Mouse (Mus musculus): Measurements from ENCODE around the gene Otx1. TPM values are rescaled to one million over a fixed set of nuclear protein-coding genes. Genes with fewer than 3 reads are reported as not detected.

The Otx1 gene
- 0.38 and 0.39 TPM in 2 replicates for polyA plus RNA-seq (2014; fragmentation: Nextera tagmentation; extraction: Ambion mirVana)

GRCm38 (mm10) chr11:22002783-22003340, at the start of gene Otx1:
Gene Otx1 (minus strand): TSS chr11:22002897.
- DNase-seq, result peak; percentile 36
- Histone ChIP-seq H3K9me3 (ENCODE audit: low read depth, low read length) (no peaks in the 10 kb centered on the region), H3K9ac (peak within 1 kb of the TSS; percentile 38; the same call in 1 of the 2 replicates), H3K4me3 (ENCODE audit: low read depth, low read length) (peak within 1 kb of the TSS; percentile 53), H3K4me2 (peak within 1 kb of the TSS; percentile 84), H3K4me1 (ENCODE audit: insufficient read depth) (peaks cover 3% of the 10 kb centered on the region; the same call in 1 of the 2 replicates), H3K27ac (ENCODE audit: low read depth) (no peak within 1 kb of the TSS), H3K27me3 (ENCODE audit: insufficient read depth, low read length) (peaks cover 96% of the 10 kb centered on the region), H3K36me3 (ENCODE audit: insufficient read depth) (no peaks in the 10 kb centered on the region)
- no peak for ATAC-seq (ENCODE audit: insufficient read depth)
- no peak for TF ChIP-seq CTCF (IDR thresholded peaks at IDR 0.05; ENCODE audit: low read depth)
- WGBS, result 1% methylated on average over 34 of the region's 34 CpGs

- H3K4me1 ChIP-seq (ENCODE audit: insufficient read depth), result no peaks in the 10 kb centered on the region
- no peaks in the 10 kb centered on the region for H3K9me3 ChIP-seq (ENCODE audit: low read depth, low read length)
- ATAC-seq (ENCODE audit: insufficient read depth) (no peak), DNase-seq (no peak)
- 61% methylated on average over 7 of the region's 7 CpGs for WGBS
- no peak overlapping the region for H3K27ac ChIP-seq (ENCODE audit: low read depth)
- H3K4me2 ChIP-seq, result no peak overlapping the region
- no peak overlapping the region for H3K9ac ChIP-seq
- H3K27me3 ChIP-seq (ENCODE audit: insufficient read depth, low read length), result no peaks in the 10 kb centered on the region
- 0 out of 2 replicates have a peak, but pooled peaks cover 3% of the 10 kb centered on the region for H3K36me3 ChIP-seq (ENCODE audit: insufficient read depth)
- H3K4me3 ChIP-seq (ENCODE audit: low read depth, low read length), result no peak overlapping the region
- TF ChIP-seq CTCF (IDR thresholded peaks at IDR 0.05; ENCODE audit: low read depth), result no peak
These were observed 48.2 kb upstream of the Otx1 start for GRCm38 (mm10) chr11:22050864-22051263.

DNA sequence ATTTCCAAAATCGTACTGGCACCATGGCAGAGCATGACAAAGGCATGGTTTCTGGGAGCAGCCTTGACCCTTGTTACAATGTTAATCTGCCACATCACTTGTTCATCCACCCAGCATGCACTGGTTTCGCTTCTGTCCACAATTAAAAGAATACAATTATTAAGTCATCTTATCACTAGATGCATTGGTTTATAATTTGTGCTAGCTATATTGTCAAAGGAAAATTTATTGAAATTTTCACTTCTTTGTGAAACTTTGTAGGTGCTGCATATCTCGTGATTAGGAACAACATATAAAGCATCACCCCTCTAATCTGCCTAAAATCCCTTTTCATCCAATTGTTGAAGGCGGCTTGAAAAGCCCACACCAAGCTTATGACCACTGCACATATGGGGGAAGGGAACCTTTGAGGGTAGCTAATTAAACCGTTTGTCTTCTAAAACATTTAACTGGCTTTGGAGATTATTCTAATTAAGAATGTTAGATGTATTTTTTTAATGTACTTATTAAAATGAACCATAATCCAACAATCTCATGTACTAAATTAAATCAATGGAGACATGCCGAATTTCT, 37.2 kb upstream of the Otx1 start:
- Histone ChIP-seq H3K9ac (no peak overlapping the region), H3K27me3 (ENCODE audit: insufficient read depth, low read length) (no peaks in the 10 kb centered on the region), H3K4me3 (ENCODE audit: low read depth, low read length) (no peak overlapping the region), H3K9me3 (ENCODE audit: low read depth, low read length) (no peaks in the 10 kb centered on the region), H3K36me3 (ENCODE audit: insufficient read depth) (no peaks in the 10 kb centered on the region), H3K4me2 (no peak overlapping the region), H3K27ac (ENCODE audit: low read depth) (no peak overlapping the region), H3K4me1 (ENCODE audit: insufficient read depth) (no peaks in the 10 kb centered on the region)
- 81% methylated on average over 6 of the region's 6 CpGs for WGBS
- DNase-seq (no peak), ATAC-seq (ENCODE audit: insufficient read depth) (no peak)
- no peak for TF ChIP-seq CTCF (IDR thresholded peaks at IDR 0.05; ENCODE audit: low read depth)

GRCm38 (mm10) chr11:22034564-22035105, 31.9 kb upstream of the Otx1 start:
- H3K4me2 ChIP-seq, result no peak overlapping the region
- no peak overlapping the region for H3K27ac ChIP-seq (ENCODE audit: low read depth)
- no peak for ATAC-seq (ENCODE audit: insufficient read depth)
- H3K4me3 ChIP-seq (ENCODE audit: low read depth, low read length), result no peak overlapping the region
- WGBS, result 55% methylated on average over 7 of the region's 7 CpGs
- H3K4me1 ChIP-seq (ENCODE audit: insufficient read depth), result no peaks in the 10 kb centered on the region
- H3K9me3 ChIP-seq (ENCODE audit: low read depth, low read length), result no peaks in the 10 kb centered on the region
- DNase-seq, result no peak
- no peaks in the 10 kb centered on the region for H3K27me3 ChIP-seq (ENCODE audit: insufficient read depth, low read length)
- no peaks in the 10 kb centered on the region for H3K36me3 ChIP-seq (ENCODE audit: insufficient read depth)
- no peak overlapping the region for H3K9ac ChIP-seq
- no peak for TF ChIP-seq CTCF (IDR thresholded peaks at IDR 0.05; ENCODE audit: low read depth)

- Histone ChIP-seq H3K27ac (ENCODE audit: low read depth) (no peak overlapping the region), H3K4me2 (no peak overlapping the region), H3K27me3 (ENCODE audit: insufficient read depth, low read length) (no peaks in the 10 kb centered on the region), H3K36me3 (ENCODE audit: insufficient read depth) (no peaks in the 10 kb centered on the region), H3K9ac (no peak overlapping the region), H3K9me3 (ENCODE audit: low read depth, low read length) (no peaks in the 10 kb centered on the region), H3K4me3 (ENCODE audit: low read depth, low read length) (no peak overlapping the region), H3K4me1 (ENCODE audit: insufficient read depth) (no peaks in the 10 kb centered on the region)
- WGBS, result 85% methylated on average over 3 of the region's 3 CpGs
- DNase-seq (no peak), ATAC-seq (ENCODE audit: insufficient read depth) (no peak)
- no peak for TF ChIP-seq CTCF (IDR thresholded peaks at IDR 0.05; ENCODE audit: low read depth)
These were observed 30.9 kb upstream of the Otx1 start for GRCm38 (mm10) chr11:22033582-22033981.

GRCm38 (mm10) chr11:22020602-22021001, 17.9 kb upstream of the Otx1 start:
- Histone ChIP-seq H3K27me3 (ENCODE audit: insufficient read depth, low read length) (no peaks in the 10 kb centered on the region), H3K27ac (ENCODE audit: low read depth) (no peak overlapping the region), H3K9me3 (ENCODE audit: low read depth, low read length) (no peaks in the 10 kb centered on the region), H3K4me3 (ENCODE audit: low read depth, low read length) (no peak overlapping the region), H3K4me2 (no peak overlapping the region), H3K4me1 (ENCODE audit: insufficient read depth) (no peaks in the 10 kb centered on the region), H3K36me3 (ENCODE audit: insufficient read depth) (no peaks in the 10 kb centered on the region), H3K9ac (no peak overlapping the region)
- no peak for TF ChIP-seq CTCF (IDR thresholded peaks at IDR 0.05; ENCODE audit: low read depth)
- ATAC-seq (ENCODE audit: insufficient read depth), result no peak
- DNase-seq, result no peak
- WGBS, result 91% methylated on average over 2 of the region's 2 CpGs

GRCm38 (mm10) chr11:22017444-22017843, 14.7 kb upstream of the Otx1 start:
- H3K27ac ChIP-seq (ENCODE audit: low read depth), result no peak overlapping the region
- WGBS, result 87% methylated on average over 8 of the region's 8 CpGs
- no peak overlapping the region for H3K4me2 ChIP-seq
- no peaks in the 10 kb centered on the region for H3K36me3 ChIP-seq (ENCODE audit: insufficient read depth)
- H3K4me1 ChIP-seq (ENCODE audit: insufficient read depth), result no peaks in the 10 kb centered on the region
- H3K4me3 ChIP-seq (ENCODE audit: low read depth, low read length), result no peak overlapping the region
- DNase-seq (no peak), ATAC-seq (ENCODE audit: insufficient read depth) (no peak)
- no peak for TF ChIP-seq CTCF (IDR thresholded peaks at IDR 0.05; ENCODE audit: low read depth)
- H3K9ac ChIP-seq, result no peak overlapping the region
- H3K9me3 ChIP-seq (ENCODE audit: low read depth, low read length), result no peaks in the 10 kb centered on the region
- no peaks in the 10 kb centered on the region for H3K27me3 ChIP-seq (ENCODE audit: insufficient read depth, low read length)
